Mouse (Mus musculus) adrenal gland, postnatal 36 days (tissue): ENCODE results near the gene Zfp384. TPM values are rescaled to one million over a fixed set of nuclear protein-coding genes. Genes with fewer than 3 reads are reported as not detected.
"Not testable (repeated sequence)": the region's sequence is repeated elsewhere in the genome, so short reads cannot be mapped to it uniquely, and the experiment has no call there.

Source experiments
- DNase-seq, 2 experiments: peaks; one replicate each; pipeline ENCODE4 v3.0.0; 2021; ENCODE audit warnings: mixed read lengths in 1 of 2
- total RNA-seq, 2 experiments: library from RNA; stranded (reverse); gene quantifications; 2 replicates each; pipeline ENCODE4 v1.2.3; 2021

Gene Zfp384
- total RNA-seq, 2 experiments from 2014 or later: 41.3 to 53.8 TPM

DNA sequence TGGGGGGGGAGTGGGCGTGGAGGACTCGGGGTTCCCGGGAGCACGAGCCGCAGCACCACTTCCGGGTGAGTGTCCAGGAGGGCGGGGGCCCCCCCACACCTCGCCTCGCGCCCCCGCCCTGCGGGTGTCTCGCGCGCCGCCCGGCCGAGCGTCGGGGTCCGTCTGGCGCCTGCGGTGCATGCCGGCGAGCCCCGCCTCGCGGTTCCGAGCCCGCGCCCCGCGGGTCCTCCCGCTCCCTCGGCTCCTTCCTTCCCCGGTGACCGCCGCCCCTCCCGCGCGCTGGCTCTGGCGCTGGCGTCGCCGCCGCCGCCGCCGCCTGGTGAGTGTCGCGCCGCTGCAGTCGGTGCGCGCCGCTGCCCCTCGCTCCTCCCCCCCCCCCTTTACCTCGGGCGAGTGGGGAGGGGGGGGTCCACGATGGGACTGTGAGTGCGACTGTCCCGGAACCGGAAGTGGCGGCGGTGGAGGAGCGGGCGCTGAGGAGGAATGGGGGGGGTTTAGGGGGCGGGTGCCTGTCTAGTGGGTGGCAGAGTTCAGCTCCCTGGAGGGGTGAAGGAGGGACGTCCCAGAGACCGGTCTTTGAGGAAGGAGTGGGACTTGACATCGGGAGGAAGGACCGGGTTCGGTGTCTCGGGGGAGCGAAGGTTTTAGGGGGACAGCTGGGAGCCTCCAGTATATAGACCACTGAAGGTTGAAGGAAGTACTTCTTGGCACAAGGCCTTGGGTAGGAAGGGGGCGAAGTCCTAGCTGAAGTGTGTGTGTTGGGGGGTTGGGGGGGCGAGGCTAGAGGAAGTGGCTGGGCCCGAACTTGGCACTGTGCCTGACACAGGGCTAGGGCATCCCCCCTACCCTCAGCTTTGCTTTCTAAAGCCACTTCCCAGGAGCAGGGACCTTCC, 482 bp downstream of the Zfp384 start:
- DNase-seq: peak; percentile 91 to 92

DNA sequence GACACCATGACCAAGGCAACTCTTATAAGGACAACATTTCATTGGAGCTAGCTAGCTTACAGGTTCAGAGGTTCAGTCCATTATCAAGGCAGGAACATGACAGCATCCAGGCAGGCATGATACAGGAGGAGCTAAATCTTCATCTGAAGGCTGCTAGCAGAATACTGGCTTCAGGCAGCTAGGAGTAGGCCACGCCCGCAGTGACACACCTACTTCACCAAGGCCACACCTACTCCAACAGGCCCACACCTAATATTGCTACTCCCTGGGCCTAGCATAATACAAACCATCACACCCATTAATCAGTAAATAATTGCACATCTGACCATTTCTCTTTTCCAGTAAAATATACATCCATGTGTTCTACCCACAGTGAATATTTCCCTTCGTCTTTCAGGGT, 8.7 kb downstream of the Zfp384 start:
- DNase-seq: no peak

GRCm38 (mm10) chr6:125030532-125030931, 21.6 kb downstream of the Zfp384 start:
- DNase-seq: peak; percentile 48 to 64

GRCm38 (mm10) chr6:125031604-125032003, 22.7 kb downstream of the Zfp384 start:
- DNase-seq: no peak

DNA sequence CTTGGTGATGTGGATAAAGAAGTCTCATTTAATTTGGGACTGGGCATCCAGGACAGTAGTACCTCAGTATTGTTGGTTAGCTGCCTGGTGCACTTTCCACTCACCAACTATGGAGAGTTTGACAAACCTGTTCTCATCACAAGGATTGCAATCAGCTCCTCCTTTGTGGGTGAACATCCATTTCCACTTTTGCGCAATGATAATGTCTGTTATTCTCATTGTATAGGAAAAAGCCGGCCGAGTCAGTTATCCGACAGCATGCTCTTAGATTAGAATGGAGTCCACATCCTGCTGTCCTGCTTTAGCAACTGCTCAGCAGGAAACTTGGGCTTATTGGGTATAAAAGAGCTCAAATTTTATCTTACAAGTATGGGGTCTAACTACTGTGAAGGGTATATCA, 29.7 kb downstream of the Zfp384 start:
- no peak for DNase-seq

GRCm38 (mm10) chr6:125039131-125039530, 30.2 kb downstream of the Zfp384 start:
- no peak for DNase-seq

- peak; percentile 91 to 92 for DNase-seq
These were observed 30.7 kb downstream of the Zfp384 start, which contains the start of gene Ing4 for GRCm38 (mm10) chr6:125039533-125040153. Gene Ing4 (plus strand): TSS chr6:125039760.

GRCm38 (mm10) chr6:125040221-125040620, 31.3 kb downstream of the Zfp384 start:
- DNase-seq: no peak

DNA sequence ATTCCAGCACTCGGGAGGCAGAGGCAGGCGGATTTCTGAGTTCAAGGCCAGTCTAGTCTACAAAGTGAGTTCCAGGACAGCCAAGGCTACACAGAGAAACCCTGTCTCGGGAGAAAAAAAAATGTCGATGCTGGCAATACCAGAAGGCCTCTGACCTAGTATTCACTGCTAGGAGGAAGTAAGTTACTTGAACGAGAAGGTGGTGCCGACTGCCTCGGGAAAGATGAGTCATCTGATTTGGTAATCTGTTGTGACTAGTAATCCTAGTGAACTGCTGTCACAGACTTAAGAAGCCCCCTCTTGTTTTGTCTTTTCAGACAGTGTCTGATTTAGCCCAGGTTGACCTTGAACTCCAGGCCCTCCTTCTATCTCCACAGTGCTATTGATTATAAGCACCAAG, 32.1 kb downstream of the Zfp384 start:
- no peak for DNase-seq

DNA sequence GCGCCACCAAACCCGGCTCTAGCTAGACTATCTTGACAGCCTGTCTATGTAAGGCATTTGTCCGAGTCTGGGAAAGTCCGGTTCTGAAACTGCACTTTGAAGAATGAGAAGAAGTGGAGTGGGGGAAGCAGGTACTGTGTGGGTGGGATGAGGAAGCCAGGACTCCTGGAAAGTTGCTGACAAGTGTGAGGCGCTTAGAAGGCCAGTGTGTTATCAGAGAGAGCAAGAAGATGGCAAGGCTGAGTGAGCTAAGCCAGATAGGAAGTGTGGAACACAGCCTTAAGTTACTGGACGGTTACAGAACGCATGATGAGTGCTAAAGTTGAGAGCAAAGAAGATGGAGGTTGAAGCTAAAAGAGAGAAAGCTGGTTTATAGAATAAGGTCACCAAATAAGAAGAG, 33.1 kb downstream of the Zfp384 start:
- no peak for DNase-seq

DNA sequence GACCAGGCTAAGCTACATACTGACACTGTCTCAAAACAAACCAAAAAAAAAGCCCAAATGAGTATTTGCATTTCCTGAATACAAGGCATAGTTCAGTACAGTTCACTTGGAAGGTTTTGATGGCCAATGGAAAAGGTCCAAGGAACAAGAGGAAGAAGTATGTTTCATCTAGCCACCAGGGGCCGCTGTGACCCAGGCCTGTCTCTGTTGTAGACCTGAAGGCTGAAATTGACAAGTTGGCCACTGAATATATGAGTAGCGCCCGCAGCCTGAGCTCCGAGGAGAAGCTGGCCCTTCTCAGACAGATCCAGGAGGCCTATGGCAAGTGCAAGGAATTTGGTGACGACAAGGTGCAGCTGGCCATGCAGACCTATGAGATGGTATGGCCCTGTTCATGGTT, 37.7 kb downstream of the Zfp384 start:
- peak; percentile 78 to 89 for DNase-seq

GRCm38 (mm10) chr6:125049678-125050077, 40.7 kb downstream of the Zfp384 start, which contains the start of gene Acrbp:
Gene Acrbp (plus strand): TSS chr6:125049689.
- DNase-seq: no peak

DNA sequence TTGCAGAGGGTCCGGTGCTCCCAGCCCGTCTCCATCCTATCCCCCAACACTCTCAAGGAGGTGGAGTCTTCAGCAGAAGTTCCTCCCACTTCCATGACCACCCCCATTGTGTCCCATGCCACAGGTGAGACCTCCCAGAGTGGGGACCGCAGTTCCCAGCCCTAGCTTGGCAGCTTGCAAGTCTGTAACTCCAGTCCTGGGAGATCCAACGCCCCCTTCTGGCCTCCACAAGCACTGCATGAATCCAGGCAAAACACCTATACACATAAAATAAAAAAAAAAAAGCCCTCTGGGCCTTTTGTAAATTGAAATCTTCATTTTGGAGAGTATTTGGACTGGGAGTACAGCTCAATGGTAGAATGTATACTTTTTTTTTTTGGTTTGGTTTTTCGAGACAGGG, 42.3 kb downstream of the Zfp384 start:
- no peak for DNase-seq

- no peak for DNase-seq
These were observed 52.5 kb downstream of the Zfp384 start for GRCm38 (mm10) chr6:125061493-125061892.

- DNase-seq: no peak
These were observed 53.6 kb downstream of the Zfp384 start for GRCm38 (mm10) chr6:125062511-125062910.

- no peak for DNase-seq
These were observed 55.0 kb downstream of the Zfp384 start for GRCm38 (mm10) chr6:125063906-125064305.

GRCm38 (mm10) chr6:125065223-125065622, 56.3 kb downstream of the Zfp384 start:
- DNase-seq: not testable (repeated sequence)

- DNase-seq: no peak
These were observed 58.6 kb downstream of the Zfp384 start, which contains the start of gene Lpar5 for GRCm38 (mm10) chr6:125067571-125067995. Gene Lpar5 (plus strand): TSS chr6:125067920.

- DNase-seq: no peak
These were observed 62.4 kb downstream of the Zfp384 start for GRCm38 (mm10) chr6:125071170-125071895.

GRCm38 (mm10) chr6:125071896-125072279, 62.9 kb downstream of the Zfp384 start:
- peak; percentile 37 to 67 for DNase-seq

GRCm38 (mm10) chr6:125073825-125074224, 64.9 kb downstream of the Zfp384 start:
- no peak for DNase-seq

DNA sequence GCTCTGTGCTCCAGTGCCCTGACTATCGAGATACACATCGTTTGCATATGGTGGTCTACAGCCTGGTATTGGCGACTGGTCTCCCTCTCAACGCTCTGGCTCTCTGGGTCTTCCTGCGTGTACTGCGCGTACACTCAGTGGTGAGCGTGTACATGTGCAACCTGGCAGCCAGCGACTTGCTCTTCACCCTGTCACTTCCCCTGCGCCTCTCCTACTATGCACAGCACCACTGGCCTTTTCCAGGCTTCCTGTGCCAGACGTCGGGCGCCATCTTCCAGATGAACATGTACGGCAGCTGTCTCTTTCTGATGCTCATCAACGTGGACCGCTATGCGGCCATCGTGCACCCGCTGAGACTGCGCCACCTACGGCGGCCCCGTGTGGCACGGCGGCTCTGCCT, 72.4 kb downstream of the Zfp384 start:
- DNase-seq: no peak
